Mouse (Mus musculus) testis, adult 2 months (tissue): ENCODE results near the gene Micu2. TPM values are rescaled to one million over a fixed set of nuclear protein-coding genes. Genes with fewer than 3 reads are reported as not detected.

Experiments
- H3K27ac ChIP-seq: fragments of 200-500 bp; 2 replicates; pipeline ENCODE4 v1.5.1; 2012; ENCODE audit warnings: low read depth, low read length; ENCODE audit not compliant: control insufficient read depth, insufficient read depth
- H3K27me3 ChIP-seq: fragments of 200-500 bp; 2 replicates; pipeline ENCODE4 v1.6.1; 2012; ENCODE audit warnings: mild to moderate bottlenecking, low read length, moderate library complexity; ENCODE audit not compliant: control insufficient read depth, insufficient read depth
- H3K36me3 ChIP-seq: fragments of 200-500 bp; 2 replicates; pipeline ENCODE4 v1.6.1; 2012; ENCODE audit warnings: mild to moderate bottlenecking, low read length; ENCODE audit not compliant: control insufficient read depth, insufficient read depth
- H3K4me1 ChIP-seq: fragments of 200-500 bp; 2 replicates; pipeline ENCODE4 v1.6.1; 2012; ENCODE audit warnings: low read length; ENCODE audit not compliant: control insufficient read depth, insufficient read depth
- H3K4me3 ChIP-seq: fragments of 200-500 bp; 2 replicates; pipeline ENCODE4 v1.5.1; 2012; ENCODE audit warnings: low read depth, mild to moderate bottlenecking, low read length, moderate library complexity, mixed read lengths; ENCODE audit not compliant: control insufficient read depth
- CTCF ChIP-seq: fragments of 200-500 bp; IDR thresholded peaks from 2 replicates; pipeline ENCODE4 v1.5.1; 2012; ENCODE audit warnings: low read depth, mild to moderate bottlenecking, inconsistent platforms, low read length, moderate library complexity; ENCODE audit not compliant: control insufficient read depth, insufficient read depth, insufficient replicate concordance
- POLR2A ChIP-seq: fragments of 200-500 bp; IDR thresholded peaks from 2 replicates; pipeline ENCODE4 v1.6.1; 2012; ENCODE audit warnings: low read depth, mild to moderate bottlenecking, inconsistent platforms, low read length, moderate library complexity; ENCODE audit not compliant: control insufficient read depth
- polyA plus RNA-seq: library from polyadenylated mRNA; depleted of rRNA; stranded (reverse); fragments of >200 nt; gene quantifications from 2 replicates; pipeline ENCODE4 v1.2.3, GENCODE M21; 2012

The Micu2 gene
- polyA plus RNA-seq, 1 experiment, result 6.9 TPM

DNA sequence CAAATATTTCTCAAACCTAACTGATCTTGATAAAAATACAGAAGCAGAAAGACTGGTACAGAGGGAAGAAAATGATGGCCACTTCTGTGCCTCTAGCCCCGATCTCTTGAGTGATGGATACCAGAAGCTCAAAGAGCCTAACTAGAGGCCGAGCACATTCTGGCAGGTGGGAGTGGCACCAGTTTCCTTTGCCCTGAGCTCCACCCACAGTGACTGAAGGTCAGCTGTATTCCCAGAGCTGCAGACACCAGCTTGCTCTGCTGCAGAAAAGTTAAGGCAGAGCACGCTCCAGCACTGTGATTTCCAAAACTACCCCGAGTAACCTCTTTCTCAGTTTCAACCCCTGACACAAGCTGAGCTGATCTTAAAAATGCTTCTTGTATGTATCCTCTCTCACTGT lies 37.2 kb downstream of the Micu2 start:
- TF ChIP-seq CTCF (no peak), POLR2A (no peak)
- H3K27ac ChIP-seq, result no peak overlapping the region
- H3K36me3 ChIP-seq, result no peaks in the 10 kb centered on the region
- no peak overlapping the region for H3K4me3 ChIP-seq
- H3K27me3 ChIP-seq, result no peaks in the 10 kb centered on the region
- H3K4me1 ChIP-seq, result no peaks in the 10 kb centered on the region

DNA sequence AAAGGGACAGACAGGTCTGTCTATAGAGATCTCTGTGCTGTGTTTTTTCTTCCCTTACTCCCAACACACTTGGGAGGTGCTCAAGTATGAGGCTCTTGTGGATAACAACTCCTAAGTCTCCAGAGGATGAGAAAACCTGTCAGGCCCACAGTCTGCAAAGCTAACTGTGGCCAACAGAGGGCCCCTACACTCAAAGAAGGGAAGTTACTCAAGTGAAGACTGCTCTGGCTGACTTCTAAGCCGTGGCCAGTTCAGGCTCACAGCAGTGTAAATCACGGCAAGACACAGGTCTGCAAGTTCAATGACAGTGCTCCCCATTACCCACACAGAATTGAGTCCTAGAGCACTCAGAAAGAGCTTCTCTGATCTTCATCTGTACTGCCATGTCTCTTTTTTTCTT lies 48.0 kb downstream of the Micu2 start:
- Histone ChIP-seq H3K27ac (no peak overlapping the region), H3K27me3 (no peaks in the 10 kb centered on the region), H3K36me3 (no peaks in the 10 kb centered on the region), H3K4me3 (no peak overlapping the region), H3K4me1 (no peaks in the 10 kb centered on the region)
- TF ChIP-seq POLR2A (no peak), CTCF (no peak)

DNA sequence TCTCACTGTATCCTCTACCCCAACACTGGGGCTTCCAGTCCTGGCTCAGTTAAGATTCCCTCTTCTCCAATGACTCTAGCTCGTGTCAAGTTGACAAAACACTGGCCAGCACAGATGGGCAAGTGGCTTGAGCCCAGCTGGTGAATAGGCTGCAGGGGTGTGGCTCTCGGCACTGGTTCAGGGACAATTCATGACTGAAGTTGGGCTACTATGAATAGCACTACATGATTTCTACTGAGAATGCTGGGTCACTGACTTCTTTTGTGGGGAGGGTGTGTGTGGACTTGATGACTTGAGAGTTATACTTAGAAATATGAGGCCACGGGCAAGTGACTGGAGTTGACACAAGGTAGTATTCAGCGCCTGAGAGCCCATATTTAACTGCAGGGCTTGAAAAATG lies 53.2 kb downstream of the Micu2 start:
- Histone ChIP-seq H3K4me1 (no peaks in the 10 kb centered on the region), H3K27me3 (no peaks in the 10 kb centered on the region), H3K27ac (no peak overlapping the region), H3K4me3 (no peak overlapping the region), H3K36me3 (no peaks in the 10 kb centered on the region)
- TF ChIP-seq CTCF (no peak), POLR2A (no peak)

DNA sequence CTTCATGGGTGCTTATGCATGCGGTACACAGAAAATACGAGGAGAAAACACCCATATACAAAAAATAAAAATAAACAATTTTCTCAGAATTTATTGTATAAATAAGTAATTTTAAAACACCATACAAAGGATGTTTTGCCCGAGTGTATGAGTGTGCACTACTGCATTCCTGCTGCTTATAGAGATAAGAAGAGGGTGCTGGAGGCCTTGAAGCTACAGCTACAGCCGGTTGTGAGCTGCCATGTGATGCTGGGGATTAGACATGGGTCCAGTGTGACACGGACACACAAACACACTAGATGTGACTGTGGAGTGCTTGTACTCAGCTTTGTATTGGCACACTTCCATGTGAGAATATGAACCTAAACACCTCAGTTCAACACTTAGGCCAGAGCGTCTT lies 61.8 kb downstream of the Micu2 start:
- H3K36me3 ChIP-seq, result no peaks in the 10 kb centered on the region
- H3K27ac ChIP-seq, result no peak overlapping the region
- no peaks in the 10 kb centered on the region for H3K27me3 ChIP-seq
- H3K4me3 ChIP-seq, result no peak overlapping the region
- no peaks in the 10 kb centered on the region for H3K4me1 ChIP-seq
- TF ChIP-seq POLR2A, result no peak
- TF ChIP-seq CTCF, result no peak

DNA sequence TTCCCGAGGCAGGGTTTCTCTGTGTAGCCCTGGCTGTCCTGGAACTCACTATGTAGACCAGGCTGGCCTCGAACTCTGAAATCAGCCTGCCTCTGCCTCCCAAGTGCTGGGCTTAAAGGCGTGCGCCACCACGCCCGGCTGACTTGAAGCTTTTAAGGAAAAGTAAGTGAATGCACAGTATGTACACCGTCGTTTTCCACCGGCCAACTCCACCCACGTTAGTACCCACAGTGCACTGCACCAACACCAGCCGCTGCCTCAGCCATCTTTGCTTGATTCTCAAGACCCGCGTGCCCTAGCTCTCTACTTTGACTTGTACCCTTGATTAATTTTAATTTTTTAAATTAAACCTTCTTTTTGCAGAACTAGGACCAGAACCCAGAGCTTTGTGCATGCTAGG lies 64.4 kb downstream of the Micu2 start:
- no peak for TF ChIP-seq CTCF
- TF ChIP-seq POLR2A, result no peak
- H3K4me1 ChIP-seq, result no peaks in the 10 kb centered on the region
- no peaks in the 10 kb centered on the region for H3K36me3 ChIP-seq
- no peaks in the 10 kb centered on the region for H3K27me3 ChIP-seq
- no peak overlapping the region for H3K4me3 ChIP-seq
- H3K27ac ChIP-seq, result no peak overlapping the region

- Histone ChIP-seq H3K36me3 (no peaks in the 10 kb centered on the region), H3K4me3 (no peak overlapping the region), H3K4me1 (no peaks in the 10 kb centered on the region), H3K27ac (no peak overlapping the region), H3K27me3 (no peaks in the 10 kb centered on the region)
- no peak for TF ChIP-seq POLR2A
- TF ChIP-seq CTCF, result no peak
Observed at GRCm38 (mm10) chr14:57933608-57934007, 65.5 kb downstream of the Micu2 start.

DNA sequence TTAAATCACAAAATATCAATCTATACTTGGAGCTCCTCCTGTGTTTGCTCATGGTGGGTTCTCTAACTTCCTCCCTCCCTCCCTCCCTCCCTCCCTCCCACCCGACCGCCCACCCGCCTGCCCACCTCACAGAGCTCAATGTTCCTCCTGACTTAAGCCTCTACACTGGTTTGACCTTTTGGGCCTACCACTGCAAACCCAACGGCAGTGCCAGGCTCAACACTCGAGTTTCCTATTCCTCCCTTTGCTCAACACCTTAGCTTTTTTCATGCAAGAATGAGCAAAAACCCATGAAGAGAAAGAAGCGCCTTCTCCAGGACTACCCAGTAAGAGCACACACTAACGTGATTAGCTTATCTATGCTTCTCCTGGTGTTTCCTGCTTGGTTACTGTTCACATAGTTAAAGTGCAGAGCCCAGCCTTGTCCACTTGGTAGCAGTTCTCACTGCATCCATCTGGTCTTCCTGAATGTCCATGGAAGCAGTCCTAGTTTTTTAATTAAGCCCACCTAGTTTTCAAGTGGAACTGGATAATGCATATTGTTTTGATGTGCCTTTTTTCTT lies 66.1 kb downstream of the Micu2 start:
- no peak for TF ChIP-seq POLR2A
- no peak for TF ChIP-seq CTCF
- H3K4me1 ChIP-seq, result no peaks in the 10 kb centered on the region
- no peaks in the 10 kb centered on the region for H3K27me3 ChIP-seq
- H3K36me3 ChIP-seq, result no peaks in the 10 kb centered on the region
- no peak overlapping the region for H3K27ac ChIP-seq
- no peak overlapping the region for H3K4me3 ChIP-seq
